Mouse (Mus musculus) lung, postnatal 0 days (tissue): ENCODE results near the gene Pkn2.

Source experiments
- CTCF ChIP-seq: IDR thresholded peaks from 2 replicates; pipeline ENCODE4 v1.5.1; 2016; ENCODE audit warnings: antibody characterized with exemption, mild to moderate bottlenecking
- EP300 ChIP-seq: IDR thresholded peaks from 2 replicates; pipeline ENCODE4 v1.6.1; 2016; ENCODE audit warnings: antibody characterized with exemption, mild to moderate bottlenecking, control low read depth

GRCm38 (mm10) chr3:142929906-142930305, 48.1 kb upstream of the Pkn2 start:
- TF ChIP-seq CTCF: no peak
- TF ChIP-seq EP300: no peak
